Mouse (Mus musculus): ENCODE results near the gene Rex1bd. TPM values are rescaled to one million over a fixed set of nuclear protein-coding genes. Genes with fewer than 3 reads are reported as not detected.

The Rex1bd gene
- polyA plus RNA-seq, 1 experiment from 2014 or later, result 177 TPM

DNA sequence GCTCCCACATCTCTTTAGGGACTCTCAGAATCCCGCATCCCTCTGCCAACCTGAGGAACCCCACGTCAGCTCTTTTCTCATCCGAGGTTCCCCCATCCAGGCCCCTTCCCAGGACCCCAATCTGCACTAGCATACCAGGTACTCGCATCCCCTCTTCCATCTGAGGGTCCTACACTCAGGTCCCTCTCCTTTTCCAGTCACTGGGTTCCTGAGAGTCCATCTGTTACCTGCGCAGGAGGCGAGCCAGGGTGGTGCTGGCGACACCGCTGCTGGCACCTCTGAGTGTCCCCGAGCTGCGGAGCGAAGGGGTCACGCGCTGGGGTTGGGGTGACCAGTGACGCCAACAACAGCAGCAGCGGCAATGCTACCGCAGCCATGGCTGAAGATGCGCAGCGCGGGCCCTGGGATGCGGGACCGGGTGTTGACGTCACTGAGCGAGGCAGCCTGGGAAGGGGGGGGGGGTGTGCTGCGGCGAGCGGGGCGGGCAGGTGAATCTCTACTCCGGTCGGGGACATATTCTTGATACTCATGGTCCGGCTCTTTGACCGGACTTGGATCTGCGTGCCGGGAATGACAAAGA is 19.5 kb downstream of the Rex1bd start, which contains the start of gene Tmem59l:
Tmem59l (minus strand) TSS at position 418 of the 580 bp plus-strand sequence.
- Histone ChIP-seq H3K9me3 (no peaks in the 10 kb centered on the region), H3K27ac (replicated peaks) (peak within 1 kb of the TSS; percentile 40; the same call in 1 of the 2 replicates), H3K4me3 (peak within 1 kb of the TSS; percentile 64), H3K4me2 (peak within 1 kb of the TSS; percentile 69), H3K9ac (peak within 1 kb of the TSS; percentile 89), H3K36me3 (peaks cover 4% of the 10 kb centered on the region; the same call in 1 of the 2 replicates), H3K4me1 (replicated peaks) (peaks cover 44% of the 10 kb centered on the region), H3K27me3 (peaks cover 76% of the 10 kb centered on the region)
- peak; percentile 82 for ATAC-seq (ENCODE audit: low FRiP score, low read depth)
- WGBS, result 4% methylated on average over 32 of the region's 33 CpGs

GRCm38 (mm10) chr8:70486191-70486681 is 20.3 kb downstream of the Rex1bd start:
- peaks cover 4% of the 10 kb centered on the region; the same call in 1 of the 2 replicates for H3K36me3 ChIP-seq
- ATAC-seq (ENCODE audit: low FRiP score, low read depth), result no peak
- H3K9ac ChIP-seq, result peak overlapping the region; percentile 89
- peak overlapping the region; percentile 69 for H3K4me2 ChIP-seq
- peaks cover 44% of the 10 kb centered on the region for H3K4me1 ChIP-seq (replicated peaks)
- H3K27ac ChIP-seq (replicated peaks), result no peak overlapping the region
- WGBS, result 56% methylated on average over 7 of the region's 7 CpGs
- peaks cover 72% of the 10 kb centered on the region for H3K27me3 ChIP-seq
- no peaks in the 10 kb centered on the region for H3K9me3 ChIP-seq
- H3K4me3 ChIP-seq, result peak overlapping the region; percentile 64

DNA sequence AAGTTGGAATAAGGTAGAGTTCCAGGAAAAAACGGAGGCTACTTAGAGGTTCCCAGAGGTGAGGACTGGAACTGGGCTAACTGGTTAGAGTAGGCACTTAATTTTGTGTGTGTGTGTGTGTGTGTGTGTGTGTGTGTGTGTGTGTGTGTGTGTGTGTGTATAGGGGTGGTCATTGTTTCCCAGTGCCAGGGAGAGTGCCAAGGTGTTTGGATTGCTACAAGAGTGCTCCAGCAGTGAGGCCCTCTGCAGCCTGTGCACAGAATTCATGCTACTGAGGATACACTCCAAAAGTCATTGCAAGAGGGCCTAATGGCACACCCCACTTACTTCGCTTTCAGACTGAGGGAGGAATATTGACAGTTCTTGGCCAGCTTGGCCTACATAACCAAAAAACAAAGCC is 23.6 kb downstream of the Rex1bd start:
- no peak for ATAC-seq (ENCODE audit: low FRiP score, low read depth)

GRCm38 (mm10) chr8:70481908-70482307 is 24.6 kb downstream of the Rex1bd start:
- H3K9me3 ChIP-seq, result no peaks in the 10 kb centered on the region
- H3K27ac ChIP-seq (replicated peaks), result no peak overlapping the region
- H3K27me3 ChIP-seq, result peaks cover 38% of the 10 kb centered on the region
- H3K4me2 ChIP-seq, result no peak overlapping the region
- 79% methylated on average over 3 of the region's 3 CpGs for WGBS
- peaks cover 4% of the 10 kb centered on the region; the same call in 1 of the 2 replicates for H3K36me3 ChIP-seq
- H3K4me3 ChIP-seq, result no peak overlapping the region
- H3K9ac ChIP-seq, result no peak overlapping the region
- H3K4me1 ChIP-seq (replicated peaks), result peaks cover 21% of the 10 kb centered on the region
- no peak for ATAC-seq (ENCODE audit: low FRiP score, low read depth)

More for the DNA sequence above, 23.6 kb downstream of the Rex1bd start:
- H3K4me3 ChIP-seq, result no peak overlapping the region
- H3K27me3 ChIP-seq, result peaks cover 40% of the 10 kb centered on the region
- 57% methylated on average over 2 of the region's 2 CpGs for WGBS
- H3K4me2 ChIP-seq, result no peak overlapping the region
- no peak overlapping the region for H3K27ac ChIP-seq (replicated peaks)
- H3K4me1 ChIP-seq (replicated peaks), result peaks cover 18% of the 10 kb centered on the region
- no peak overlapping the region for H3K9ac ChIP-seq
- H3K9me3 ChIP-seq, result no peaks in the 10 kb centered on the region
- peaks cover 4% of the 10 kb centered on the region; the same call in 1 of the 2 replicates for H3K36me3 ChIP-seq

- 3% methylated on average over 21 of the region's 21 CpGs for whole genome bisulfite sequencing
- no peaks in the 10 kb centered on the region for H3K36me3 ChIP-seq
- H3K27ac ChIP-seq (replicated peaks), result no peak overlapping the region
- peaks cover 26% of the 10 kb centered on the region for H3K4me1 ChIP-seq (replicated peaks)
- peak overlapping the region; percentile 72 for H3K4me3 ChIP-seq
- H3K4me2 ChIP-seq, result peak overlapping the region; percentile 68
- peak overlapping the region; percentile 76; the same call in 1 of the 2 replicates for H3K9ac ChIP-seq
- H3K9me3 ChIP-seq, result no peaks in the 10 kb centered on the region
- peaks cover 9% of the 10 kb centered on the region; the same call in 1 of the 2 replicates for H3K27me3 ChIP-seq
- ATAC-seq (ENCODE audit: low FRiP score, low read depth), result peak; percentile 66
Observed at GRCm38 (mm10) chr8:70477269-70477982, 29.1 kb downstream of the Rex1bd start.

- Histone ChIP-seq H3K4me3 (peak within 1 kb of the TSS; percentile 72), H3K9me3 (no peaks in the 10 kb centered on the region), H3K36me3 (no peaks in the 10 kb centered on the region), H3K4me2 (peak within 1 kb of the TSS; percentile 68), H3K27ac (replicated peaks) (peak within 1 kb of the TSS; percentile 67), H3K4me1 (replicated peaks) (peaks cover 26% of the 10 kb centered on the region), H3K27me3 (0 out of 2 replicates have a peak, but pooled peaks cover under 1% of the 10 kb centered on the region), H3K9ac (peak within 1 kb of the TSS; percentile 76)
- peak; percentile 89 for ATAC-seq (ENCODE audit: low FRiP score, low read depth)
- WGBS, result under 1% methylated on average over 53 of the region's 53 CpGs
Observed at GRCm38 (mm10) chr8:70476333-70477268, 30.0 kb downstream of the Rex1bd start, which contains the start of gene Klhl26. Gene Klhl26, minus strand, starts transcription at chr8:70476968.

- Histone ChIP-seq H3K4me2 (no peak overlapping the region), H3K9me3 (no peaks in the 10 kb centered on the region), H3K36me3 (no peaks in the 10 kb centered on the region), H3K27ac (replicated peaks) (no peak overlapping the region), H3K27me3 (no peaks in the 10 kb centered on the region), H3K4me1 (replicated peaks) (peaks cover 33% of the 10 kb centered on the region), H3K9ac (no peak overlapping the region), H3K4me3 (no peak overlapping the region)
- WGBS, result 97% methylated on average over 7 of the region's 7 CpGs
- no peak for ATAC-seq (ENCODE audit: low FRiP score, low read depth)
Observed at GRCm38 (mm10) chr8:70471856-70472255, 34.7 kb downstream of the Rex1bd start.

GRCm38 (mm10) chr8:70469938-70470337 is 36.6 kb downstream of the Rex1bd start:
- no peak overlapping the region for H3K4me2 ChIP-seq
- H3K27ac ChIP-seq (replicated peaks), result peak overlapping the region; percentile 6; the same call in 1 of the 2 replicates
- WGBS, result 53% methylated on average over 2 of the region's 2 CpGs
- no peaks in the 10 kb centered on the region for H3K27me3 ChIP-seq
- H3K9ac ChIP-seq, result no peak overlapping the region
- ATAC-seq (ENCODE audit: low FRiP score, low read depth), result no peak
- H3K4me1 ChIP-seq (replicated peaks), result peaks cover 18% of the 10 kb centered on the region
- no peak overlapping the region for H3K4me3 ChIP-seq
- H3K9me3 ChIP-seq, result no peaks in the 10 kb centered on the region
- H3K36me3 ChIP-seq, result no peaks in the 10 kb centered on the region

GRCm38 (mm10) chr8:70469295-70469916 is 37.1 kb downstream of the Rex1bd start:
- H3K9ac ChIP-seq, result no peak overlapping the region
- WGBS, result 29% methylated on average over 10 of the region's 10 CpGs
- H3K4me3 ChIP-seq, result no peak overlapping the region
- peak overlapping the region; percentile 33; the same call in 1 of the 2 replicates for H3K27ac ChIP-seq (replicated peaks)
- H3K9me3 ChIP-seq, result no peaks in the 10 kb centered on the region
- peak; percentile 46; the same call in 1 of the 2 replicates for ATAC-seq (ENCODE audit: low FRiP score, low read depth)
- H3K4me2 ChIP-seq, result no peak overlapping the region
- no peaks in the 10 kb centered on the region for H3K27me3 ChIP-seq
- no peaks in the 10 kb centered on the region for H3K36me3 ChIP-seq
- peaks cover 17% of the 10 kb centered on the region for H3K4me1 ChIP-seq (replicated peaks)

DNA sequence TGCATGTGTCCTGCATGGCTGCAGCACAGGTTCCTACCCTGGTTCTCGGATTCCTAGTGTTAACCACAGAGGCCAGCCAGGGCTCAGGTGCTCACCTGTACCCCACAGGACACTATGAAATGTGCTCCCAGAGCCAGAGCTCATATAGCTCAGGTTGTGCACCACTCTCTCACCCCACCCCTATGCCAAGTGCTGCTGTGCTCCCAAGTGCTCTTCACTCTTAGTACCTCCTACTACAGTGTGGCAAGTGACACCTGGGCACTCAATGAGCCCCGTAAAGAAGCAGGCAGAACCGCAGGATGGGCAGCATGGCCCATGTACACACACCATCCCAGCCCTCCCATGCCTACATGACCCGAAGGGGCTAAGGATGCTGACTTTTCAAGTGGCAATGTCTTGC is 37.8 kb downstream of the Rex1bd start:
- no peak overlapping the region for H3K4me2 ChIP-seq
- ATAC-seq (ENCODE audit: low FRiP score, low read depth), result no peak
- H3K4me1 ChIP-seq (replicated peaks), result peaks cover 17% of the 10 kb centered on the region
- WGBS, result 98% methylated on average over 4 of the region's 4 CpGs
- H3K9ac ChIP-seq, result no peak overlapping the region
- H3K4me3 ChIP-seq, result no peak overlapping the region
- H3K36me3 ChIP-seq, result no peaks in the 10 kb centered on the region
- H3K27me3 ChIP-seq, result no peaks in the 10 kb centered on the region
- H3K9me3 ChIP-seq, result no peaks in the 10 kb centered on the region
- 0 out of 2 replicates have a peak overlapping the region, but pooled peaks have one; percentile 33 for H3K27ac ChIP-seq (replicated peaks)

- Histone ChIP-seq H3K4me2 (no peak overlapping the region), H3K4me3 (no peak overlapping the region), H3K27me3 (no peaks in the 10 kb centered on the region), H3K9ac (no peak overlapping the region), H3K4me1 (replicated peaks) (peaks cover 23% of the 10 kb centered on the region), H3K9me3 (no peaks in the 10 kb centered on the region), H3K36me3 (no peaks in the 10 kb centered on the region), H3K27ac (replicated peaks) (no peak overlapping the region)
- ATAC-seq (ENCODE audit: low FRiP score, low read depth), result no peak
- WGBS, result 83% methylated on average over 1 of the region's 1 CpGs
Observed at GRCm38 (mm10) chr8:70467907-70468306, 38.6 kb downstream of the Rex1bd start.

Data from hindbrain, embryonic 15.5 days (tissue).